Mouse (Mus musculus) embryonic fibroblast, embryonic 13.5 days (primary cell): ENCODE data around the gene Grwd1.

ENCODE experiments used
- CTCF ChIP-seq: IDR thresholded peaks from 2 replicates; pipeline ENCODE4 v1.5.1; 2011; ENCODE audit warnings: mild to moderate bottlenecking, control low read depth, low read length, moderate library complexity, borderline replicate concordance; ENCODE audit not compliant: insufficient read depth
- POLR2A ChIP-seq: IDR thresholded peaks from 2 replicates; pipeline ENCODE4 v1.6.1; 2011; ENCODE audit warnings: low read depth, mild to moderate bottlenecking, control low read depth, low read length, moderate library complexity

DNA sequence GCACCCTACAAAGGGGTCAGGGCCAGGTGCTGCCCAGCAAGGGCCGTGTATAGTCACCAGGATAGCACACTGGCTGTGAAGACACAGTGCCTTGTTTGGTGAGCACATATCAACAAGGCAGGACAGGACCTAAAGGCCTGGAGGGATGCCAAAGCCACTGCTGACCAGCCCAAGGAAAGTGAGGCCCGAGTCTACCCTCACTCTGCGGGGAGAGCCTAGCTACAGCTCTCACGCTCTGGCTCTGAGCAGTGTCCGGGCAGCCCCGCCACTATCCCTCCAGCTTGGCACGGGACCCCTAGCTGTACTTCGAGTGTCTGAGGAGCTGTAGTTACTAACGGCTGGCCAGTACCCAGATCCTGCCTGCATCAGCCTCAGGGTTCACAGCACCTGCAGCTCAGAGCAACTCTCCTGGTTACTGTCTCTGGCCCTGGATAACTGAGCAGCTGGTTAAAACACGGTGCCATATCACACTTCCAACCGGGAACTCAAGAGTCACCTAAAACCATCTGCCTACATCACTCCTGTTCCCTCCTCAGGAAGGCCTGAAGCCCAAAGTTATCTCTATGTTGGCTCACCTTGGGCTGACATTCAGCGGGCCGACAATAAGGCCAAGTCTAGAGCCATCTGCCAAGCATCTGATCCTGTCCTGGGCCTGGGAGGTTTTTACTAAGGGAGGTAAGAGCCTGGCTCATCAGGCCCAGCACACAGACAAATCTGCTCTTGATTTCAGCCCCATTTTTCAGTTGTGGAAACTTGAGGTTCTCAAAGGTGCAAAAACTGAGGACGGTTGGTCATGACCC is 21.3 kb downstream of the Grwd1 start:
- TF ChIP-seq POLR2A: no peak
- TF ChIP-seq CTCF: no peak
